Mouse (Mus musculus): ENCODE results near the gene Tmeff1. TPM values are rescaled to one million over a fixed set of nuclear protein-coding genes. Genes with fewer than 3 reads are reported as not detected.

Tmeff1 gene
- polyA plus RNA-seq, 1 experiment from 2014 or later: 126 TPM

DNA sequence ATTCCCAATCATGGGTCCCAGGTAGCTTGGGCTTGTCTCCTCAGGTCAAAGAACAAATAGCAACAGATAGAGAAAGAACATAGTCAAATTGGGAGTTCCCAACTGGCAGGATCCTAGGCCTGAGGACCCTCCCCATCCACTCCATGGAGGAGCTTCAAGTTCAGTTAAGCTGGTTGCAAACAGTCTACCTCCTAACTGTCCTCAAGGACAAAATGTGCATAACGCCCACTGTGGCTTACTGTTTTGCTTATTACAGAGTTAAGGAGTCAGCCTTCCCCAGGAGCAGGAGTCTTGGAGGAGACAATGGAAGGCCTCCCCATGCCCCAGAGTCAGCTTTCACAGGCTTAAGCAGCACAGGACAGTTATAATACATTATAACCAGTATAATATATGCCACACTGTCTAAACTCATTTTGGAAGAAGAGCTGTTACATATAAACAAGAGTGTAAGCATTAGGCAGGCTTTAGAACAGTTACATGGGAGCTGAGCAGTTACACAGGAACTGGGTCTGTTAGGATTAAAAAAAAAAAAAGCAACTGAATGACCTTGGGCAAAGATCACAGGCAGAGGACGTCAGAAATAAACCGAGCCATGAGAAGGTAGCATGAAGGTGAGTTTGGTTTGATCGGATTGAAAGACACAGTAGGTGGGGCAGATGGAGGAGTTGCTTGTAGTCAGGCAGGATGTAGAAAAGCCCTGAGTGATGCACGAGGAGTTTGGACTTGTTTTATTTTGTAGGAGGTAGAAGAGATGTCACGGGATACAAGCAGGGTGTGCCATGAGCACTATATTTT, 41.7 kb upstream of the Tmeff1 start:
- Histone ChIP-seq H3K9me3 (replicated peaks; ENCODE audit: control insufficient read depth, low read length) (no peaks in the 10 kb centered on the region), H3K4me1 (ENCODE audit: control insufficient read depth, insufficient read depth, low read length) (peaks cover 60% of the 10 kb centered on the region), H3K9ac (ENCODE audit: low read length) (no peak overlapping the region), H3K27ac (ENCODE audit: low read depth, low read length) (no peak overlapping the region), H3K4me2 (ENCODE audit: low read length) (no peak overlapping the region), H3K27me3 (replicated peaks; ENCODE audit: control insufficient read depth, insufficient read depth, low read length) (no peaks in the 10 kb centered on the region), H3K4me3 (ENCODE audit: low read depth, low read length) (no peak overlapping the region), H3K36me3 (ENCODE audit: control insufficient read depth, insufficient read depth, low read length) (no peaks in the 10 kb centered on the region)
- ATAC-seq: no peak
- DNase-seq (ENCODE audit: low spot score): no peak
- 60% methylated on average over 6 of the region's 6 CpGs for WGBS

DNA sequence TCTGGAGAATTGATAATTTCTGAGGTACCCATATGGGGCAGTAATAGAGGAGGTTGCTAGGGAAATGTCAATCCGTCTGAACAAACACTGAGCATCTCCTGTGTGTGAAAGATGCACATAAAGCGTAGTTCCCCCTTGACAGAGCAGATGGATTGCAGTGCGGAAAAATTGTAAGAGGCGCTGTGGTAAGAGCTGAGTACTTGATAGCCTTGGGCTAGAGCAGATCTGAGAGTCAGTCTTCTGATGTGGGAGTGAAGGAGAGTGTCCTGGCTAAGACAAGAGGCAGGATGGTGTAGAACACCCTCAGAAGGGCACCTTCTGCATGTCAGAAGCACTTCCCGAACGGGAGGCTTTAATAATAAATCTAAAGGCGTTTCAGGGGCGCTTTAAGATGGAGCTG, 40.8 kb upstream of the Tmeff1 start:
- no peak overlapping the region for H3K27ac ChIP-seq (ENCODE audit: low read depth, low read length)
- no peaks in the 10 kb centered on the region for H3K9me3 ChIP-seq (replicated peaks; ENCODE audit: control insufficient read depth, low read length)
- no peak overlapping the region for H3K9ac ChIP-seq (ENCODE audit: low read length)
- H3K36me3 ChIP-seq (ENCODE audit: control insufficient read depth, insufficient read depth, low read length): no peaks in the 10 kb centered on the region
- ATAC-seq: no peak
- H3K4me3 ChIP-seq (ENCODE audit: low read depth, low read length): no peak overlapping the region
- 69% methylated on average over 8 of the region's 8 CpGs for WGBS
- H3K4me2 ChIP-seq (ENCODE audit: low read length): no peak overlapping the region
- peaks cover 68% of the 10 kb centered on the region for H3K4me1 ChIP-seq (ENCODE audit: control insufficient read depth, insufficient read depth, low read length)
- no peak for DNase-seq (ENCODE audit: low spot score)
- H3K27me3 ChIP-seq (replicated peaks; ENCODE audit: control insufficient read depth, insufficient read depth, low read length): no peaks in the 10 kb centered on the region

DNA sequence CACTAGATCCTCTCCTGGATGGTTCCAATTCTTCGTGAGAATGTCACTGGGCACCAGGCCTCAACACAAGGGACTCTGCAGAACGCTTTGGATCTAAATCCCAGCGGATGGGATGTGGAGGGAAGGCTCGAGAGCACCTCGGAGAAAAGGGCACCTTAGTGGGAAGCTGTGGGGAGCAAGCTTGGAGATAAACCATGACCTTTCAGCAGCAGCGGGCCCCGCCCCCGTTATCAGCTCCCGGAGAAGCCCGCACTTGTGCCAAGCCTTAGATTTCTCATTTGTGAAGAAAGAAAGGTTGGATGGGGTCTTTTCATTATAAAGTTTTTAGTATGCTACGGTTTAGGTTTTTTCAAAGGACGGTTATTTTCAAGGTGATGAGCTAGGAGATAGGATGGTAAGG, 39.0 kb upstream of the Tmeff1 start:
- no peak overlapping the region for H3K4me2 ChIP-seq (ENCODE audit: low read length)
- peaks cover 68% of the 10 kb centered on the region for H3K4me1 ChIP-seq (ENCODE audit: control insufficient read depth, insufficient read depth, low read length)
- no peak overlapping the region for H3K4me3 ChIP-seq (ENCODE audit: low read depth, low read length)
- no peak overlapping the region for H3K9ac ChIP-seq (ENCODE audit: low read length)
- H3K27ac ChIP-seq (ENCODE audit: low read depth, low read length): peak overlapping the region; percentile 67; the same call in 1 of the 2 replicates
- no peaks in the 10 kb centered on the region for H3K9me3 ChIP-seq (replicated peaks; ENCODE audit: control insufficient read depth, low read length)
- no peaks in the 10 kb centered on the region for H3K36me3 ChIP-seq (ENCODE audit: control insufficient read depth, insufficient read depth, low read length)
- 38% methylated on average over 12 of the region's 12 CpGs for WGBS
- ATAC-seq (no peak), DNase-seq (ENCODE audit: low spot score) (no peak)
- no peaks in the 10 kb centered on the region for H3K27me3 ChIP-seq (replicated peaks; ENCODE audit: control insufficient read depth, insufficient read depth, low read length)

DNA sequence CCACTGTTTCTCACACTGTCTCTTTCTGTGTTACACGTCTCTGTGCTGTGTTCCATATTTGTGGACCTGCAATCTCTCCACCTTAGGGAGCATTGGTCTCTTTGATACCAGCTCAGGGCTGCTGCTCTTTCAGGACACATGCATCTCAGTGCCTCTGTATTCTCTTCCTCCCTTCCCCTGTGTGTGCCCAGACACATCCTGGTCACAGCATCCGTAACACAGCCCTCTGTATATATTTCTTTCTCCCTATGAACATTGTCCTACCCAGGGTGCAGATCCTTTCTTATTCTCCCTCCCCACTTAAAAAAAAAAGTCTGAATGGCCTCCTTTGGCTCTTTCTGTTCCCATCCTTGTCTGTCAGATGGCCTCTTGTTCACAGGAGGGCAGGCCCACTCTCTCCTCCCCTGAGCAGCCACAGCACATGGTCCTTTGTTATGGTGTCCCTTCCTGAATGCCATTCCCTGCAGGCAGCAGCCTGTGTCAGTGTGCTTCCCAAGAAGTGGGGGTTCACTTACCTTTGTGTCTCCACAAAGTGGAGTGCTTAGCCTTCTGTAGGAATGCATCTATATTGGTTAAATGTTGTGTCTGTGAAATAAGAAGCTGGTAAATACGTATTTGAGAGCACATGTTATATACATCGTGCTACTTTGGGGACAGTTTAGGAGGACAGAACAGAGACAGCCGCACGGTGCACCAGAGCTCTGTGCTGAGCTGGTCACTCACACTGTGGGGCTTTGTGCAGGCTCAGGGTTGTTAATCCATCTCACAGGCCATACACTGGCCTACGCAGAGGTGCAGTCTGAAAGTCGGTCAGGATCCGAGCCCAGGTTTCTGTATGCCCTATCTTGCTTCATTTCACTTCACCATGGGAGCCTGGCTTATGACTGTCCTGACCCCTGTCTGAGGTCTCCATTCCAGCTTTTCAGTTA, 38.1 kb upstream of the Tmeff1 start:
- WGBS: 11% methylated on average over 9 of the region's 9 CpGs
- peak; percentile 52 for DNase-seq (ENCODE audit: low spot score)
- peak; percentile 69 for ATAC-seq
- Histone ChIP-seq H3K27me3 (replicated peaks; ENCODE audit: control insufficient read depth, insufficient read depth, low read length) (no peaks in the 10 kb centered on the region), H3K9ac (ENCODE audit: low read length) (peak overlapping the region; percentile 35), H3K27ac (ENCODE audit: low read depth, low read length) (peak overlapping the region; percentile 67), H3K9me3 (replicated peaks; ENCODE audit: control insufficient read depth, low read length) (no peaks in the 10 kb centered on the region), H3K4me3 (ENCODE audit: low read depth, low read length) (no peak overlapping the region), H3K4me2 (ENCODE audit: low read length) (peak overlapping the region; percentile 2), H3K4me1 (ENCODE audit: control insufficient read depth, insufficient read depth, low read length) (peaks cover 64% of the 10 kb centered on the region), H3K36me3 (ENCODE audit: control insufficient read depth, insufficient read depth, low read length) (no peaks in the 10 kb centered on the region)

DNA sequence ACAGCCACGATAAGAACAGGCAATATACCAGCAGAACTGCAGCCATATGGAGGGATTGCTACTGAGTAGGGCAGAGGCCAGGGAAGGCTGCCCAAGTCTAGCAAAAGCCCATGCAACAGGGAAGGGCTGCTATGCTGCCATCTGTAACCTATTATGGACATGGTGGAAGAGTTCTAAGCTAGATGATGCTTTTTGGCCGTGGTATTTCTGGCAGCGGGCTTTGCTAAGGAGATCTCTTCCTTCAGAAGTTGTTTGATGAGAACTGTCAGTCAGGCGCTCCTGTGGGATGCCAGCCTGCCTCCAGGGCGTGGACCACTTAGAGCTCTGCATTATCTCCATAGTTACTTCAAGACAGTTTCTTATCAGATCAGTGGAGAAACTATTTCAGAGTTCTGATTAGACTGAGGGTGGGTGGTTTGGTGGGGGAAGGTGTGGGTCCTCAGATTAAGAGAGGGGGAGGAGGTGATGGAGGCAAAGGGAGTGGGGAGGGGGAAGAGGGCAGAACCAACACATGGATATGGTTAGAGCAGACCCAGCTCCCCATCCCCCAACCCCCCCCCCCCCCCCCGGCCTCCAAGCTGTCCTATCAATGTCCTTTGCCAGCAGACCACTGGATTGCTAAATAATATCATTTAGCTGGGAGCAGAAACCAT, 36.5 kb upstream of the Tmeff1 start:
- no peak overlapping the region for H3K4me2 ChIP-seq (ENCODE audit: low read length)
- no peak overlapping the region; the same call in 1 of the 2 replicates for H3K27ac ChIP-seq (ENCODE audit: low read depth, low read length)
- H3K9ac ChIP-seq (ENCODE audit: low read length): 0 out of 2 replicates have a peak overlapping the region, but pooled peaks have one; percentile 5
- ATAC-seq (no peak), DNase-seq (ENCODE audit: low spot score) (no peak)
- H3K27me3 ChIP-seq (replicated peaks; ENCODE audit: control insufficient read depth, insufficient read depth, low read length): no peaks in the 10 kb centered on the region
- peaks cover 14% of the 10 kb centered on the region for H3K36me3 ChIP-seq (ENCODE audit: control insufficient read depth, insufficient read depth, low read length)
- H3K4me3 ChIP-seq (ENCODE audit: low read depth, low read length): no peak overlapping the region
- H3K4me1 ChIP-seq (ENCODE audit: control insufficient read depth, insufficient read depth, low read length): peaks cover 53% of the 10 kb centered on the region
- no peaks in the 10 kb centered on the region for H3K9me3 ChIP-seq (replicated peaks; ENCODE audit: control insufficient read depth, low read length)
- 54% methylated on average over 6 of the region's 6 CpGs for WGBS

DNA sequence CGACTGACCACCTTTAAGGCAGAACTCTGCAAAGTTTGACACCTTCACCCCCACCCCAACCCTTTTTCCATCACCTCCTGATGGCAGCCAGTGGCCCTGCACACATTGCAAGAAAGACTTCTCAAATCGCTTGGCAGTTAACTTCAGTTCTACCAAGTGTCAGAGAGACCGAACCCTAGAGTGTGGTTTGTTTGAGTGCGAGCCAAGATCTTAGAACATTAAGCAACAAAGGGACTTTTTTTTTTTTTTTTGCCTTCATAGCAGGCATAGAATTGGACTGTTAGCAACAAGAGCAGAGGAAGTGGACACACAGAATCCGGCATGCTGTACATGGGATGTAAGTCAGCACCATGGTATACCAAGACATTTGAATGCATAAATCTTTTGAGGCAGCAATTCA, 35.3 kb upstream of the Tmeff1 start:
- Histone ChIP-seq H3K4me2 (ENCODE audit: low read length) (no peak overlapping the region), H3K9ac (ENCODE audit: low read length) (no peak overlapping the region), H3K27me3 (replicated peaks; ENCODE audit: control insufficient read depth, insufficient read depth, low read length) (no peaks in the 10 kb centered on the region), H3K27ac (ENCODE audit: low read depth, low read length) (no peak overlapping the region), H3K9me3 (replicated peaks; ENCODE audit: control insufficient read depth, low read length) (no peaks in the 10 kb centered on the region), H3K4me1 (ENCODE audit: control insufficient read depth, insufficient read depth, low read length) (peaks cover 43% of the 10 kb centered on the region), H3K4me3 (ENCODE audit: low read depth, low read length) (no peak overlapping the region), H3K36me3 (ENCODE audit: control insufficient read depth, insufficient read depth, low read length) (peaks cover 24% of the 10 kb centered on the region)
- WGBS: 72% methylated on average over 5 of the region's 5 CpGs
- DNase-seq (ENCODE audit: low spot score) (no peak), ATAC-seq (no peak)

DNA sequence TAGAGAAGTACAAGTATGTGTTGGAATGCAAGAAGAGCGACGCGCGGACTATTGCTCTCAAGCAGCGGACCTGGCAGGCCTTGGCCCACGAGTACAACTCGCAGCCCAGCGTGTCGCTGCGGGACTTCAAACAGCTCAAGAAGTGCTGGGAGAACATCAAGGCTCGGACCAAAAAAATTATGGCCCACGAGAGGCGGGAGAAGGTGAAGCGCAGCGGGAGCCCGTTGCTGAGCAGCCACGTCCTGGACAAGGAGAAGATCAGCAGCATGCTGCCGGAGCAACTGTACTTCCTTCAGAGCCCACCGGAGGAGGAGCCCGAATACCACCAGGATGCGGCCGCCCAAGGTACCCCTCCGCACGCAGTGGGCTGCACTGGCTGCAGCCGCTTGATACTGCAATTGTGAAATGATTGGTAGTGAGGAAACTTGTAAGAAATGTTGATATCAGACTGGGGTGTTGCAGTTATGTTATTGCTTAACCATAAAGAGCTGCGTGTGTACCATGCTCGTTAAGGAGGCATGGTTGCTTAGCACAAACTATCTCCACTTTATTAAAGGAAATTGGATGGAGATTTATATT, 32.4 kb upstream of the Tmeff1 start:
- H3K4me3 ChIP-seq (ENCODE audit: low read depth, low read length): no peak overlapping the region
- 87% methylated on average over 27 of the region's 27 CpGs for WGBS
- H3K4me2 ChIP-seq (ENCODE audit: low read length): no peak overlapping the region
- no peak for ATAC-seq
- H3K27ac ChIP-seq (ENCODE audit: low read depth, low read length): no peak overlapping the region
- H3K9me3 ChIP-seq (replicated peaks; ENCODE audit: control insufficient read depth, low read length): no peaks in the 10 kb centered on the region
- peaks cover 15% of the 10 kb centered on the region for H3K4me1 ChIP-seq (ENCODE audit: control insufficient read depth, insufficient read depth, low read length)
- H3K9ac ChIP-seq (ENCODE audit: low read length): no peak overlapping the region
- DNase-seq (ENCODE audit: low spot score): no peak
- H3K36me3 ChIP-seq (ENCODE audit: control insufficient read depth, insufficient read depth, low read length): peaks cover 37% of the 10 kb centered on the region
- no peaks in the 10 kb centered on the region for H3K27me3 ChIP-seq (replicated peaks; ENCODE audit: control insufficient read depth, insufficient read depth, low read length)

DNA sequence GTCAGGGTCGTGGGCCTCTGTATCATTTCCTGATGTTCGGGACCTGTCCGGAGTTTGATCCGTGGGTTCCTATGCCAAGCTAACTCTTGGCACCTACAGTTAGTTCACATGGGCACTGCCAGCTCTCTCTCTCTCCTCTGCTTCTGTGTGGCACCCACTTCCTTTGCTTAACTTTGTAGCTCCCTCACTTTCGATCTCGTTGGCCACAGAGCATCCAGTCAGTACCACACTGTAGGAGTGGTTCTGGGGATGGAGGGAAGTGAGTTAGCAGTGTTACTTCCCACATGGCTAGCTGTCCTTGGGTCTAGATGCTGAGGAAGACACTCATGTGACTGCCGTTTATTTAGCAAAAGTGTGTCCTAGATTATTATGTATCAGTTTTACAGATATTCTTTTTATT, 30.8 kb upstream of the Tmeff1 start:
- ATAC-seq (no peak), DNase-seq (ENCODE audit: low spot score) (no peak)
- 88% methylated on average over 7 of the region's 7 CpGs for WGBS
- 0 out of 2 replicates have a peak, but pooled peaks cover under 1% of the 10 kb centered on the region for H3K4me1 ChIP-seq (ENCODE audit: control insufficient read depth, insufficient read depth, low read length)
- H3K9ac ChIP-seq (ENCODE audit: low read length): no peak overlapping the region
- H3K27me3 ChIP-seq (replicated peaks; ENCODE audit: control insufficient read depth, insufficient read depth, low read length): no peaks in the 10 kb centered on the region
- H3K4me3 ChIP-seq (ENCODE audit: low read depth, low read length): no peak overlapping the region
- H3K4me2 ChIP-seq (ENCODE audit: low read length): no peak overlapping the region
- no peaks in the 10 kb centered on the region for H3K9me3 ChIP-seq (replicated peaks; ENCODE audit: control insufficient read depth, low read length)
- peaks cover 41% of the 10 kb centered on the region for H3K36me3 ChIP-seq (ENCODE audit: control insufficient read depth, insufficient read depth, low read length)
- no peak overlapping the region for H3K27ac ChIP-seq (ENCODE audit: low read depth, low read length)
